Mouse (Mus musculus) monocyte, adult 5-6 weeks (primary cell): ENCODE measurements around the gene Dtymk. TPM values are rescaled to one million over a fixed set of nuclear protein-coding genes. Genes with fewer than 3 reads are reported as not detected.
A peak's percentile ranks its signal among the peaks of the same experiment; 100 is the strongest.

Experiments used
- ATAC-seq: fragments of 153-309, 156-312 bp; replicated peaks from 2 replicates; pipeline ENCODE4 v1.8.0; 2017; ENCODE audit warnings: mild to moderate bottlenecking; ENCODE audit not compliant: low TSS enrichment, insufficient number of reproducible peaks, severe bottlenecking, poor library complexity, low FRiP score
- total RNA-seq: library from RNA; stranded (forward); fragments of 200-1000, 200-491, 200-594 nt; gene quantifications from 3 replicates; pipeline ENCODE4 v1.2.3, GENCODE M21; 2017

The Dtymk gene
- total RNA-seq, 1 experiment from 2014 or later: 45.3 TPM

GRCm38 (mm10) chr1:93754573-93755290 is 47.0 kb downstream of the Dtymk start, which contains the start of gene Thap4:
Gene Thap4 (minus strand): TSS chr1:93754864.
- ATAC-seq: peak; percentile 77

GRCm38 (mm10) chr1:93753911-93754572 is 47.7 kb downstream of the Dtymk start:
- no peak for ATAC-seq

GRCm38 (mm10) chr1:93751290-93751689 is 50.4 kb downstream of the Dtymk start, which contains the start of gene Atg4b:
Gene Atg4b (plus strand): TSS chr1:93751500.
- ATAC-seq: no peak

GRCm38 (mm10) chr1:93748539-93748938 is 53.2 kb downstream of the Dtymk start:
- ATAC-seq: no peak

GRCm38 (mm10) chr1:93746179-93746578 is 55.6 kb downstream of the Dtymk start:
- 0 out of 2 replicates have a peak, but pooled peaks have one; percentile 14 for ATAC-seq

GRCm38 (mm10) chr1:93742910-93743309 is 58.8 kb downstream of the Dtymk start:
- no peak for ATAC-seq

Other genes starting within 250 kb of the Dtymk start
- gene Stk25, start 143.3 kb downstream of the Dtymk start, total RNA-seq: 26.7 to 48.0 TPM (median 46.0 TPM) in 3 replicates
- gene Bok, start 116.3 kb downstream of the Dtymk start, total RNA-seq: not detected in 3 replicates
- gene Atg4b, start 50.4 kb downstream of the Dtymk start, total RNA-seq: 21.7 to 86.4 TPM (median 55.1 TPM) in 3 replicates
- gene Thap4, start 47.1 kb downstream of the Dtymk start, total RNA-seq: 6.8 to 26.3 TPM (median 11.5 TPM) in 3 replicates
- gene Ing5, start 2.0 kb upstream of the Dtymk start, total RNA-seq: 31.0 to 39.7 TPM (median 38.6 TPM) in 3 replicates
- 11.0 to 33.9 TPM (median 14.0 TPM) in 3 replicates for gene D2hgdh, start 23.0 kb upstream of the Dtymk start, total RNA-seq
- not detected in 3 replicates for gene Gal3st2, start 59.4 kb upstream of the Dtymk start, total RNA-seq
- 0.53 TPM in 1 of 3 replicates, not detected in the others for gene Gal3st2b, start 116.4 kb upstream of the Dtymk start, total RNA-seq
- gene Gal3st2c, start 188.6 kb upstream of the Dtymk start, total RNA-seq: not detected in 3 replicates
- not detected in 3 replicates for gene Neu4, start 218.5 kb upstream of the Dtymk start, total RNA-seq